Mouse (Mus musculus) inflammation-experienced regulatory T-cells, adult 16 weeks (primary cell): ENCODE results near the gene Ncbp3. TPM values are rescaled to one million over a fixed set of nuclear protein-coding genes. Genes with fewer than 3 reads are reported as not detected.

Source experiments
- polyA plus RNA-seq: library from polyadenylated mRNA; unstranded; fragments of 100-300 nt; shearing (Covaris generic); gene quantifications from one replicate; pipeline ENCODE4 v1.2.1, GENCODE M21; 2017

Ncbp3 gene
- 17.2 TPM for polyA plus RNA-seq

DNA sequence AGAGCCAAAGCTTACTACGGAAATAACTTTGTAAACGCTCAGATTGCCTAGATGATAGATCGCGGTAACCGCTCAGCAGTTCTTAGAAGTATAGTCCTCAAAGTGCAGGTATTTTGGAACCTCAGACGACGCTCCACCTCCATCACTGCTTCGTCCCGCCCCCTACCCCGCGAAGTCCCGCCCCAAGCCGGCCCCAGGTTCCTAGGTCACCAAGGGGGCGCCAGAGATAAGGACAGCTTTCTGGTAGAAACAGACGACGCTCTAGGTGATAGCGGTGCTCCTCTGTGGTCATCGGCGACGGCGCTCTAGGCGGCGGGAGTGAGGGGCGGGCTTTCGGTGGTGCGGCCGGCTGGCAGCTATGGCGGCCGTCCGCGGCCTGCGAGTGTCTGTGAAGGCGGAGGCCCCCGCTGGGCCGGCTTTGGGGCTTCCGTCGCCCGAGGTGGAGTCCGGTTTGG, at the start of gene Ncbp3:
Gene Ncbp3, plus strand, starts transcription at position 242 of the 455 bp plus-strand sequence.

GRCm38 (mm10) chr11:72998771-72999170, 48.8 kb upstream of the Ncbp3 start, which contains the start of gene P2rx1:
Gene P2rx1, plus strand, starts transcription at chr11:72999103.

DNA sequence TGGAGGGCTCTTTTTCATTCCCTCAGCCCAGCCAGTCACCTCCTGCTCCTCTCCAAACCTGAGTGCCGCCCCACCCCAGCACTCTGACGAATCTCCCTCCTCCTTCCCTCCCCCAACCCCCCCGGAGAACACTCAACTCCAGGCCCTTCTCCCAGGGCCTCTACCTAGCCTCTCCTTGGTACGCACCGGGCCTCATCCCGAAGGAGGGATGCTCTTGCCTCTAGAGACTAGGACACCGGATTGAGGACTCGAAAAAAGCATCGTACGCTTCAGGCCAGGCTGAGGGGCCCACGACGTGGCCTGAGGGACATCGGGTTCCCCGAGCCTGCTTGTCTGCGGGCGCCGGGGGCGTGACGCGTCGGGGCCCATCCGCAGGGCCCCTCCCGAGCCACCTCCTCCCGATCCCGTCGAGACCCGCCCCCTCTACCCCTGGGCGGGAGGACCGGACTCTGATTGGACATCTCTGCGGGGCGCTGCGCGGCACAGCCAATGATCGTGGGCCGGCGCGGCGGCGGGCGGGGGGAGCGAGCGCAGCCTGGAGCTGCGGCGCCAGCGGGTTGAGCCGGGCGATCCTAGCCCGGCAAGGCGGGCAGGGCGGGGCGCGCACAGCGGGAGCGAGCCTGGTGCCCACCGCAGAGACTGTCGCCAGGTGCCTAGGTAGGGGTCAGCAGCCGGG, 29.0 kb upstream of the Ncbp3 start, which contains the start of gene Camkk1:
Gene Camkk1, plus strand, starts transcription at position 538 of the 676 bp plus-strand sequence.

GRCm38 (mm10) chr11:73090283-73090682, 42.7 kb downstream of the Ncbp3 start, which contains the start of gene Itgae:
Gene Itgae, plus strand, starts transcription at chr11:73090583.

DNA sequence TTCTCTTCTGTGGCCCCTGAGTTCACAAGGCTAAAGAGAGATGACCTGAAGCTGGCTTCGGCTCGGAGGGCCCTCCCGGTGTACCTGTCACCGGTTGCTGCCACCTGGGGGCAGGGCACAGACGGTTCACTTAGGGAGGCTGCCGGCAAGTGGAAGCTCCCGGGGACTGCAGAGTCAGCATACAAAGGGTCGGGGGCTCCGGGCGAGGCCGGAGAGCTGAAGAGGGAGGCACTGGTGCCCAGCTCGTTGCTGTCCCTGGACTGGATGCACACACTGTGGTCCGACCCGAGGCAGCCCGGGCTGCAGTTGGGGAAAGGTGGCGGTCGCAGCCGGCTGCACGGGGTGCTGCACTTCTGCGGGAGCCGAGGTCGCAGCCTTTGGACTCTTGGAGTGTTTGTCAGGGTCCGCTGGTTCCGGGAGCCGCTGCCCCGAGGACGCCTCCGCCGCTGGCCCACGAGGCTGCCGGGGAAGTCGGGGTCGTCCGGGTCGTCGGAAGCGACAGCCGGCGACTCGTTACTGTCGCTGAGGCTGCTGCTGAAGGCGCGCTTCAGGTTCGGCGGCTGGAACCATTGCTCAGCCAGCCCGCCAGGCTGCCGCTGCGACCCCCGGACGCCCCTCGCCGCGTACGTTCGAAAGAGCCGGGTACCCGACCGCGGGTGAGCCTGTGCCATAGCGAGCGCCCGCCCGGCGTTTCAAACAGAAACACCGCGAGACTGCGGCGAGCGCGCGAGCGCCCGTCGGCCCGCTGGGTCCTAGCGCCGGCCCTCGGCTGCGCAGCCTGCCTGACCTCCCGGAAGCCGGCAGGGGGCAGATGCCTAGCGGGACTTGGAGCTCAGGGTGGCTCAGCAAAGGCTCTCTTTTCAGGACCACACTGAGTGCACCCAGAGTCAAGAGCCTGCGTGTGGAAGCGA, 90.3 kb downstream of the Ncbp3 start, which contains the start of gene Haspin:
Gene Haspin, minus strand, starts transcription at position 704 of the 911 bp plus-strand sequence.

Other genes starting within 250 kb of the Ncbp3 start
- gene Atp2a3, start 86.6 kb upstream of the Ncbp3 start, polyA plus RNA-seq = 310 TPM
- gene P2rx1, start 48.7 kb upstream of the Ncbp3 start, polyA plus RNA-seq = 0.24 TPM
- 15.4 TPM for gene Camkk1, start 28.8 kb upstream of the Ncbp3 start, polyA plus RNA-seq
- gene Itgae, start 42.8 kb downstream of the Ncbp3 start, polyA plus RNA-seq = 95.2 TPM
- 6.5 TPM for gene Haspin, start 90.5 kb downstream of the Ncbp3 start, polyA plus RNA-seq
- 0.16 TPM for gene P2rx5, start 112.6 kb downstream of the Ncbp3 start, polyA plus RNA-seq
- gene Emc6, start 129.3 kb downstream of the Ncbp3 start, polyA plus RNA-seq = 55.7 TPM
- 35.5 TPM for gene Tax1bp3, start 129.3 kb downstream of the Ncbp3 start, polyA plus RNA-seq
- gene Ctns, start 151.3 kb downstream of the Ncbp3 start, polyA plus RNA-seq = 16.1 TPM
- gene Shpk, start 151.7 kb downstream of the Ncbp3 start, polyA plus RNA-seq = 10.6 TPM
- not detected for gene Trpv1, start 186.5 kb downstream of the Ncbp3 start, polyA plus RNA-seq
- not detected for gene Trpv3, start 219.6 kb downstream of the Ncbp3 start, polyA plus RNA-seq